Comparison of ENCODE assay signal across 18 mouse cellular contexts in the genomic region with DNA sequence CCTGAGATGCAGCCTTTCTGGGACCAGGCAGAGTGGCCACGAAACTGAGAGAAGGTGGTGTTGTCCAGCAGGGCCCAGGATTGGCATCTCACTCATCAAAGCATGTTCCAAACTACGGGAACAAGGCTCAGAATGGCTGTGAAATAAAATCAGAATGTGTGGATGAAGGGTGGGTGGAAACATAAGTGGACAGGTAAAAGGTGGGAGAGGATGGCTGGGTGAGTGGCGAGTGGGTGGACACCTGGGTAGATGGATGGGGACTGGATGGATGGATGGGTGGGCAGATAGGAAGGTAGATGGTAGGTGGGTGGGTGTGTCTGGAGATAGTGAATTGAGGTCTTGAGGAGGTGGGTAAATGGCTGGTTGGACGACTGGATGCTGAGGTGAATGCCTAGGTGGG.
DNase-seq lines count a peak whose midpoint lies in the region; ATAC-seq and TF ChIP-seq lines count a peak whose summit lies in the region.
"Had no signal": no experiment of that assay in that cellular context is flagged by ENCODE, and none has a peak within 500 bp of the region (broad histone marks: within the 10 kb centered on the region; RNA-seq: fewer than 3 reads in every experiment).

No protein-coding gene starts in this region.

- H3K27me3 ChIP-seq in kidney, embryonic 15.5 days: no peaks in the 10 kb centered on the region
- H3K27me3 ChIP-seq in embryonic facial prominence, embryonic 10.5 days (replicated peaks; ENCODE audit: low read depth, poor library complexity, severe bottlenecking): peaks cover 9% of the 10 kb centered on the region; the same call in 1 of the 2 replicates
- no peaks in the 10 kb centered on the region for H3K27me3 ChIP-seq in embryonic facial prominence, embryonic 12.5 days
- H3K27me3 ChIP-seq in forebrain, postnatal 0 days (ENCODE audit: insufficient read depth, low read length): no peaks in the 10 kb centered on the region
- no peaks in the 10 kb centered on the region for H3K27me3 ChIP-seq in intestine, postnatal 0 days (replicated peaks; ENCODE audit: control insufficient read depth, insufficient read depth, low read length)
- H3K27me3 ChIP-seq: stomach, embryonic 15.5 days had no signal

- no peak for DNase-seq in kidney, postnatal 4 days
- no peak for DNase-seq in embryonic facial prominence, embryonic 10.5 days (ENCODE audit: low spot score)
- no peak for DNase-seq in forebrain, postnatal 0 days
- DNase-seq: adrenal gland, postnatal 10 days; cerebellum, adult 9-10 months; embryo, embryonic 11 days; gastrocnemius, postnatal 14 days; heart, postnatal 36 days; kidney, postnatal 10 days; right cerebral cortex, adult 18-20 months had no signal

- H3K4me2 ChIP-seq in kidney, embryonic 15.5 days: no peak overlapping the region
- no peak overlapping the region for H3K4me2 ChIP-seq in embryonic facial prominence, embryonic 12.5 days (replicated peaks)
- no peak overlapping the region for H3K4me2 ChIP-seq in forebrain, postnatal 0 days (ENCODE audit: low read depth)
- no peak overlapping the region for H3K4me2 ChIP-seq in intestine, postnatal 0 days (replicated peaks; ENCODE audit: low read depth)
- H3K4me2 ChIP-seq: heart, embryonic 11.5 days; liver, embryonic 12.5 days; stomach, embryonic 15.5 days had no signal

- H3K36me3 ChIP-seq in kidney, embryonic 15.5 days: no peaks in the 10 kb centered on the region
- no peaks in the 10 kb centered on the region for H3K36me3 ChIP-seq in embryonic facial prominence, embryonic 10.5 days (replicated peaks)
- H3K36me3 ChIP-seq in embryonic facial prominence, embryonic 12.5 days: no peaks in the 10 kb centered on the region
- H3K36me3 ChIP-seq in forebrain, postnatal 0 days (ENCODE audit: insufficient read depth): no peaks in the 10 kb centered on the region
- no peaks in the 10 kb centered on the region for H3K36me3 ChIP-seq in intestine, postnatal 0 days (ENCODE audit: control insufficient read depth, insufficient read depth)
- H3K36me3 ChIP-seq: liver, embryonic 12.5 days; stomach, embryonic 15.5 days had no signal

- 83% methylated on average over 4 of the region's 4 CpGs for WGBS in kidney, embryonic 15.5 days
- WGBS in embryonic facial prominence, embryonic 10.5 days: 78% methylated on average over 4 of the region's 4 CpGs
- 72% methylated on average over 4 of the region's 4 CpGs for WGBS in embryonic facial prominence, embryonic 12.5 days
- 86% methylated on average over 4 of the region's 4 CpGs for WGBS in forebrain, postnatal 0 days
- WGBS in intestine, postnatal 0 days: 75% methylated on average over 4 of the region's 4 CpGs

- H3K9me3 ChIP-seq in kidney, embryonic 15.5 days (replicated peaks): no peaks in the 10 kb centered on the region
- no peaks in the 10 kb centered on the region for H3K9me3 ChIP-seq in embryonic facial prominence, embryonic 10.5 days
- no peaks in the 10 kb centered on the region for H3K9me3 ChIP-seq in embryonic facial prominence, embryonic 12.5 days
- 0 out of 2 replicates have a peak, but pooled peaks cover 4% of the 10 kb centered on the region for H3K9me3 ChIP-seq in forebrain, postnatal 0 days (ENCODE audit: low read length)
- H3K9me3 ChIP-seq in intestine, postnatal 0 days (ENCODE audit: control insufficient read depth): no peaks in the 10 kb centered on the region
- H3K9me3 ChIP-seq: liver, embryonic 12.5 days; stomach, embryonic 15.5 days had no signal

- peaks cover 82% of the 10 kb centered on the region for H3K4me1 ChIP-seq in kidney, embryonic 15.5 days
- peaks cover 86% of the 10 kb centered on the region for H3K4me1 ChIP-seq in embryonic facial prominence, embryonic 10.5 days
- H3K4me1 ChIP-seq in embryonic facial prominence, embryonic 12.5 days: peaks cover 60% of the 10 kb centered on the region
- H3K4me1 ChIP-seq in forebrain, postnatal 0 days (ENCODE audit: insufficient read depth): peaks cover 32% of the 10 kb centered on the region
- H3K4me1 ChIP-seq in intestine, postnatal 0 days (replicated peaks; ENCODE audit: control insufficient read depth, insufficient read depth, low read length): 0 out of 2 replicates have a peak, but pooled peaks cover 7% of the 10 kb centered on the region

- H3K9ac ChIP-seq in kidney, embryonic 15.5 days: no peak overlapping the region
- no peak overlapping the region for H3K9ac ChIP-seq in embryonic facial prominence, embryonic 12.5 days
- H3K9ac ChIP-seq in forebrain, postnatal 0 days: no peak overlapping the region
- no peak overlapping the region for H3K9ac ChIP-seq in intestine, postnatal 0 days (ENCODE audit: low read depth, low read length)
- H3K9ac ChIP-seq: liver, embryonic 12.5 days; stomach, embryonic 15.5 days had no signal

- ATAC-seq in kidney, embryonic 15.5 days (replicated peaks; ENCODE audit: low FRiP score): no peak
- no peak for ATAC-seq in embryonic facial prominence, embryonic 12.5 days (ENCODE audit: insufficient number of reproducible peaks, insufficient read depth, low FRiP score, low TSS enrichment)
- no peak for ATAC-seq in forebrain, postnatal 0 days
- ATAC-seq in cerebellum, adult (ENCODE audit: insufficient number of reproducible peaks, low FRiP score, low TSS enrichment): no peak
- no peak for ATAC-seq in intestine, postnatal 0 days
- ATAC-seq: intestine, embryonic 16.5 days; liver, embryonic 12.5 days had no signal

- no peak overlapping the region for H3K4me3 ChIP-seq in kidney, embryonic 15.5 days (replicated peaks)
- H3K4me3 ChIP-seq in embryonic facial prominence, embryonic 10.5 days: no peak overlapping the region
- H3K4me3 ChIP-seq in embryonic facial prominence, embryonic 12.5 days: no peak overlapping the region
- H3K4me3 ChIP-seq in forebrain, postnatal 0 days (ENCODE audit: low read depth, low read length): no peak overlapping the region
- H3K4me3 ChIP-seq in intestine, postnatal 0 days (ENCODE audit: low read depth, low read length): no peak overlapping the region
- H3K4me3 ChIP-seq: liver, embryonic 12.5 days; stomach, embryonic 15.5 days had no signal

- H3K27ac ChIP-seq in kidney, embryonic 15.5 days: peak overlapping the region; percentile 90; the same call in 1 of the 2 replicates
- peak overlapping the region; percentile 83 for H3K27ac ChIP-seq in embryonic facial prominence, embryonic 10.5 days (replicated peaks)
- peak overlapping the region; percentile 89 for H3K27ac ChIP-seq in embryonic facial prominence, embryonic 12.5 days
- H3K27ac ChIP-seq in forebrain, postnatal 0 days (ENCODE audit: low read depth, low read length): peak overlapping the region; percentile 29; the same call in 1 of the 2 replicates
- H3K27ac ChIP-seq in intestine, postnatal 0 days (ENCODE audit: low read depth, low read length): no peak overlapping the region
- H3K27ac ChIP-seq: liver, embryonic 12.5 days had no signal

- no peak for TF ChIP-seq CTCF in forebrain, postnatal 0 days (IDR thresholded peaks at IDR 0.05; ENCODE audit: low read depth)
- TF ChIP-seq CTCF in intestine, postnatal 0 days (IDR thresholded peaks at IDR 0.05; ENCODE audit: low read depth): no peak
